Mouse (Mus musculus) lung, postnatal 25 days (tissue): ENCODE measurements at regions not wholly inside any gene's neighbourhood (a gene's known extent, or its start where the extent isn't known, plus 50 kb on each side); places are given as distances from the start of the nearest gene placed in this dataset.

Experiments
- DNase-seq: peaks from one replicate; pipeline ENCODE4 v3.0.0; 2022; ENCODE audit warnings: low spot score

DNA sequence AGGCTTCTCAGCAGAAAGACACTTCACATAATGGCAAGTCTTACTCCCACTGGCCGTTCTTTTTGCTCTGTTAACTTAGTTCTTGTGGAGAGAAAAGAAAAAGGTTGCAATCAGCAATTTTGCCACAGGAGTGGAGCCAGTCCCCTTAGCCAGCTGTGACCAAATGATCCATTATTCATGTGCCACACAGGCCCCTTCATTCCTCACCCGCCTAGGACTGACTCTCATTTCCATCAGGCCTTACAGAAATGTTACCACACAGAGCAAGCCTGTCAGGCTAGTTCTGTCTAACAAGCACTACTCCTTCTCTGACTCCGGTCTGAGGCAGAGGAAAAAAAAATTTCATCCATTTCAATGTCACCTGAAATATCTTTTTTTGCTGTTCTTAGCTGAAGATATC, 1266.2 kb downstream of the Gsdmc2 start:
- no peak for DNase-seq

DNA sequence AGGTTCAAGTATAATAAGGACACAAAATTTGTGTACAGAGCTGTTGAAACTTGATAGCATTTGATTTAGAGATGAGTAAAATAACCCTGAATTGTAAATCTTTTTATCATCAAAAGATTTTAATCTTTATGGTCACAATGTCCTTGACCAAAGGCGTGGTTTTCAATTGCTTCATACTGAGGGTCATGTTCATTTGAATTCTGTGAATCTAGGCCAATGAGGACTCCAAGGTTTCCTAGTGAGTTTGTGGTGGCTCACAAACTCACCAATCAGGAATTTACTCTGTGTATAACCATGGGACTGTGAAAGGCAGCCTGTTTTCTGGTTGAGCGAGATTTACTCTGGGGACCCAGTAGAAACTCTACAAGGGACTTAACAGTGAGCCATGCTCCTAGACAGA, 1269.2 kb downstream of the Gsdmc2 start:
- DNase-seq: no peak

DNA sequence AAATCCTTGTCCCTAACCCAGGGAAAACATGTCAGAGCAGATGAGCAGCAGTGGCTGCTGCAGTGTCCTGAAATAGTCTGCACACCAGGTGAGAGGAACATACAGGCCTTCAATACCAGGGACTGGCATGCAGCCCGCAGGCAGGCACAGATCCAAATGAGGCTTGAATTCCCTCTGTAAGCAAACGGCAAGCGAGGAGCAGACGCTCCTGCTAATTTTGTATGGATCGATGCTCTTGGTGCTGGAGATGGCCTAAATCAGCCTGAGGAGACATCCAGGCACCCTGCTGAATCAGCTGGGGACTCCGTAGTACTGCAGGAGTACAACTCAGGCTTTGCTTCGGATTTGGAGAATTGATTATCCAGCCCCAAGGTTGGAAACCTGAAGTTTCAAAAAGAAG, 1273.2 kb downstream of the Gsdmc2 start:
- DNase-seq: no peak

DNA sequence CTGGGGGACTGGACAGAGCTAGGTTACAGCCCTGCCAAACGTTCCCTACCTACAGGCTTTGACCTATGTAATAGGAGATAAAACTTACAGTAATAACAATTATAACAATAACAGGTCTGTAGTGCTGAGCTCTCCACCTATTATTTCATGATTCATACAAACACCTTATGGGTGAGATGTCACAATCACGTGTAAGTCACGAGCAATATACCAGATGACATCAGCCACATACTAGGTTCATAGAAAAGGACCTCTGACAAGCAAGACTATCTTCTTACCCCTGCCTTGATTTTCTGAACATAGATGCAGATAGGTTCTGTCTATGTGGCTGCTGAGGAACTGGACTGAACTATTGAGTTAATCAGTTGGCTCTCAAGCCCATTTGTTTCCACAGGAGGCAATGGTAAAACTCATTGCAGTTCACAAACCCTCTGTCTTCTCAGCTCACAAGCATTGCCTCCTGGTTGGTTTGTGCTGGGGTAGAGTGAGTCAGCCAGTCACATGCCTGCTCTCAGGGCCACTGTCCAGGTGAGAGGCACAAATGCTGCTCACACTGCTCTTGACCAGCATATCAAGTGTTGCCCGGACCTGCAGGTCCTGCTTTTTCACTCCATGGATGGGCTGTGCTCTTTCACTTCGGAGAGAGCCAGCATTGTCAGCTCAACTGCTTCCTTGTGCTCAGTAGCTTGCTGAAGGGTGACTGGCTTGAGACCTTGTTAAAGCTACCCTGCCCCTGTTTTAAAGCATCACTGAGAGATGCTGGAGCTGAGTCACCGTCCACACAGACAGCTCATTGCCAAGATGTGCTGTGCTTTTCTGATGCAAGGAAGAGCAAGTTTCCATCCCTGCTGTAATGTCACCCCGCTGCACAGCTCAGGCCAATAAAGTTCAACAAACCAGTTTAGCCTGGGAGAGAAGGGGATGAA, 1275.9 kb downstream of the Gsdmc2 start:
- DNase-seq: peak; percentile 10

DNA sequence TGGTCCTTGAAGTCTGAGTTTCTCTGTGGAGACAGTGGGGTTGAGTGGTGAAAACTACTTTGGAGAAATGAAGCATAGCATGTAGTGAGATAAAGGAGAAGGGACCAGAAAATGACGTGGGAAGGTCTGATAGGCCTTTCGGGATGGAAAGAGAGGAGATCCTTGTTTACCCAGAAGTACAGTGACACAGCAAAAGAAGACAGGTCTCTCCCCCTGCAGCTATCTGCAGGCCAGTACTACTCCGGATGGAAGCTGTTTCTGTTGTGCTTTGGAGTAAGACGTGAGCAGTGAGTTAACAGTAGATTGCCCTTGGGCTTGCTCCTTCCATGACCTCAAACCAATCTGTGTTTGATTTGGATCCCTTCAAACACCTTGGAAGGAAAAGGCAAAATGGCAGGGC, 1277.5 kb downstream of the Gsdmc2 start:
- DNase-seq: no peak

DNA sequence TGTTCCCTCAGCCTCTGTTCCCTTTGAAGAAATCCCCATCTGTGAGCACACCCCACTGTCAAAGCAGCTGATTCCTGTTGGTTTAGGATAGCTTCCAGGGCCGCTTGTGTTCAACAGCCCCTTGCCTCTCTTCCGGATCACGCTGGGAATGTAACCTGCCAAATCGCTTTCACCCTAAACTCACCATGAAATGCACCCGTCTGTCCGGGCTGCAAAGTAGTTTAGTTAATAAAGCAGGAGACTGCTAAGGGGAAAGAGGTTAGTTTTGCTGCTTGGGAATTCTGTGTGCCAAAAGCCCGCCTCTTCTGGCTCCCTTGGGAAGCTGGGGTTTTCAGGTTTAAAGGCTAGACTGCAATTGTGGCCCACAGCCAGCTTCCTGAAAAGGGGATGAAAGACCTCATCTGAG, 1278.9 kb downstream of the Gsdmc2 start:
- DNase-seq: no peak

DNA sequence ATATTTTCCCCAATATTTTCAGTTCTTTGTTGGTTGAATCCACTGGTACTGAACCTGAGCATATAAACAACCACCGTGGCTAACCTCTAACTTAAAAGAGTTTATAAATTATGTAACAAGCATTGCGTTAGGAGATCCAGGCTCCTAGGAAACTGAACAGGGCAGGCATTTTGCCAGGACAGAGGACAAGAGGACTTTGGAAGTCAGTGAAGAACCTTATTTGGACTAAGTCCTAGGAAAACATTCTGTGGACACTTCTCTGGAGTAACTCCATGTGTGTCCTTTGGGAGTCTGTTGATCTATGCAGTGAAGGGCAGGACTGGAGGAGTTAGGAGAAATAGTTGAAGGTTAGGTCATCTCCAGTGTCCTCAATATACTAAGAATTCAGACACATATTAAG, 1311.7 kb downstream of the Gsdmc2 start:
- DNase-seq: peak; percentile 7

DNA sequence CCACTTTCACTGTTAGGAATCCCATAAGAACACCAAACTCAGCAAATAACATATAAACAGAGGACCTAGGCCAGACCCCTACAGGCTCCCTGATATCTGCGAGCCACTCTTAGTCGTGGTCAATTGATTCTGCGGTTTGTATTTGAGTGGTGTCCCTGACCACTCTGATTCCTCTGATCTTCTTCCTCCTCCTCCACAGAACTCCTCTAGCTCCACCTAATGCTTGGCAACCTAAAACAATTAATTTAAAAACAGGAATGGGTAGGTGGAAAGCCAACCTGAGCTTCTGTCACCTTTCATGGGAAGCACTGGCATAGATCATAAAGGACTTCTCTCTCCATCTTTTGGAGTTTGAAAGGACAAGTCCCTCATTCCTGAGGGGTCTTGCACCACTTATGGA, 1316.0 kb downstream of the Gsdmc2 start:
- no peak for DNase-seq

DNA sequence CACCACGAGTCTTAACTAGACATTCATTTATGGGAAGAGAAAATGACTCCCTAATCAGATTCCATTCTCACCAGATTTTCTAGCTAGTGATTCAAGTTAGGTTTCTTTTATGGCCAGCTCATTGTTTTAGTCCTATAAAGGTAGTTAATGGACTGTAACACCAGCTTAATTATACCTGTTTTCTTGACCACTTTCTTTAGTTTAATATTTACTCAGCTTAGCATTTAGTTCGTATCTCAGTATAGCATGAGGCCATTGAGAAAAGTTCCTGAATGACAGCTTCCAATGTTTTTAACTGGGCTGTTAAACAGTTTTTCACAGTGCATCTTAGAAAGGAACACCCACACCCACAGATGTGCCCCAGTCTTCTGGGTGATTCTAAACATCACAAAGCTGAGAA, 1320.3 kb downstream of the Gsdmc2 start:
- DNase-seq: no peak

DNA sequence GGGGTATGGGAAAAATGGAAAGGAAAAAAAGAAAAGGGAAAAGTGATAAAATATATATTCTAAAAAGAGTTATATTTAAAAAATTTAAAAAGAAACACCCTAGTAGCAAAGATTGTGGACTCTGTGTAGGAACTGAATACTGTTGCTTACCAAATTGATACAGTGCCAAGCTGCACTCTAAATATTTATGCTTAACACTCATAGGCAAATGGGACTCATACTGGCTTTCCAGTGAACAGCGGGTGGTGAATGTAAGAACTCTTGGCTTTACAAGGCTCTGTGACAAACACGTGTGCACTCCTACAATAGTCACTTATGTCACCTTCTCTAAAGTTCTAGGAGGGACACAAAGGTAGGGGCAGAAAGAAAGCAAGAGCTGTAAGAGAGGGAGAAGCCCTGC, 1320.8 kb downstream of the Gsdmc2 start:
- DNase-seq: no peak

DNA sequence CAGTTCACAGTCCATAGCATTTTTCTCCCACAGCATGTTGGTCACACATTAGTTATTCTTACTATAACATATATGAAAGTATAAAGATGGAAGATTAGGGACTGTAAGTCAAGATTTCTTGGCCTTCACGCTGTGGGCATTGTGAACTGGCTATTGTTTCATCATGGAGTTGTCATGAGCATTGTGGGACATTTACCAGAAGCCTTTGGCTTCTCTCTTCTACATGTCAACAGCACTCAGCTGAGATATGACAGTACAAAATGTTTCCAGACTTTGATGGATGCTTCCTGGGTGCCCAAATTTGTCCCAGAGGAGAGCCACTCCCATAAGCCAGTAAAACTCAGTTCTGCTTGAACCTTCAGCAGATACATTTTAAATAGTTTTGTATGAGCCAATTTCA, 1331.5 kb downstream of the Gsdmc2 start:
- no peak for DNase-seq

DNA sequence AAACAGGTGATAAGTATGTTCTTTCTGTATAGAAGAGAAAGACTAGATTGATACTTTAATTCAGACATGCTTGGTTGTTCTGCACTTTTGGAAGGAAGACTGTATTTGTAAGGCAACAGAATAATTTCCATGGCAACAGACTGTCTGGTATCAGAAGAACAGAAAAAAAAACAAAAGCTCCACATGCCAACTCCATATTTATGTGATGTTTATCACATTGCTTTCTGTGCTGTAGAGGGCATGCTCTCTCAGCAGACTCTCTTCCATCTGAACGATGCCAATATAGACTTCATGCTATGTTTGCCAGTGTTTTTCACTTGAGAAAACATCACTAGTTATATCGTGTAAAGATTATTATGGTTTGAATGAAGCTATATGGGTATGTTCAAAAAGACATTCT, 1333.5 kb downstream of the Gsdmc2 start:
- no peak for DNase-seq

DNA sequence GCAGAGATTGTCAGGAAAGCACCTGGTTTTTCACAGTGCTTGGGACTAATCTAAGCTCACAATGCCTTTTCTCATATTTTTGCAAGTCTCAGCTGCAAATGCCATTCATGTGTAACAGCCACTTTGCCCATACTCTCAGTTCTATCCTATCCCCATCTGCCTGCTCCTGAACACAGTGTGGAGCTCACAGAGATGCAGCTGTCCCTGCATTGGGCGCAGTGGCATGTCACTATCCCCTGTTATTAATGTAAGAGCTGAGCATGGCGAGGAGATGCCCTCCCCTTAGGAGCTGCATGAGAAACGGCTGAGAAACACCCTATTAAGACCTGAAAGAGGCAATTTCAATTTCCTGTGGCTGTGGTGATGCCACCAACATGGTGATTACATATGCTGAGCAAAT, 1341.1 kb downstream of the Gsdmc2 start:
- DNase-seq: no peak

DNA sequence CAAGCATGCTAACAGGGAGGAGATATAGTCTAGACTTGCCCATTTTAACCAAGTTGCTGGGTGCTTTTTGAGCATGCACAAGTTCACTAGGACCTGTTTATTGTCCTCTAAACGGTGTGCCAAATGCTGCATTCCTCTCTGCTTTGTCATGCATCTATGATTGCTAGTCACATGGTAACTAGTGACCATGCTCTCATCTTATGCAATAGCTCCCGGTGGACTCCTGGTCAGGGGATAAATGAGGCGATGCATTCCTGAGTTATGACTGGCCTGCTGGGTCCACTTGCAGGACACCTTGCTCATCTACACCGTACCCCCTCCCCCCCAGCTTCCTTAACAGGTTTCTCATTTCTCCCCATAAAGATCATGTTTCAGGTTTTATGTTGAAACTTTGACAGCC, 1344.0 kb downstream of the Gsdmc2 start:
- DNase-seq: peak; percentile 44

DNA sequence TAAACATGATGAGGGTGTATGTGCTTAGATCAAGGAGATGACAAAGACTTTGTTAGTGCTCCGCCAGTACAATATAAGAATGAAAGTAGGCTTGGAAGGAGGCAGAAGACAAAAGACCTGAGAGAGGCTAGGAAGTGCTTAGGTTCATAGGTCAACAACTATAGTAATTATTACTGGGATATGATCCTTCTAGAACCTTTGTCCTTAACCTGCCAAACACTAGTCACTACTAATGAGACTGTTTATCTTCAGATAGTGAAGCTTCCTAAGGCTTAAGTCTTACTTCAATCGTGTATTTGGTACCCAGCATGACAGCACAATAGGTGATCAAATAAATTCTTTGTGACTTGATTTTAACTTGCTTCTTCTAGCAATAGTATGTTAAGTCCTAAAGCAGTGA, 1344.5 kb downstream of the Gsdmc2 start:
- no peak for DNase-seq

DNA sequence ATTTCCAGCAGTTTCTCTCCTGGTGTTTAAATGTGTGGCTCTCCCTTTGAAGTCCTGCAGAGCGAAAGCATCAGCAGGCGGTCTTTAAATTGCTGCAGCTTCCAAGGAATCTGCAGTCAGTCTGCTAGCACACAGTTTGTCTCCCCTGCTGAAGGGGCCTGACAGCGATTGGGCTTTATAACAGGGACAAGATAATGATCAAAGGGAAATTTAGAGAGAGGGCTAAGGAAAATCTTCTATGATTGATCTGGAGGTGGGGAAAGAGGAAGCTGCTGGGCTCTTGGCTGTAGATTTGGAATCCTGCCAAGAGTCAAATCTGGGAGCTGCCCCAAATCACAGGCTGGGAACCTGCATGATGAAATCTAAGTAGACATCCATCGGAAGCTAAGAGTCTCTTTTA, 1348.8 kb downstream of the Gsdmc2 start:
- no peak for DNase-seq

DNA sequence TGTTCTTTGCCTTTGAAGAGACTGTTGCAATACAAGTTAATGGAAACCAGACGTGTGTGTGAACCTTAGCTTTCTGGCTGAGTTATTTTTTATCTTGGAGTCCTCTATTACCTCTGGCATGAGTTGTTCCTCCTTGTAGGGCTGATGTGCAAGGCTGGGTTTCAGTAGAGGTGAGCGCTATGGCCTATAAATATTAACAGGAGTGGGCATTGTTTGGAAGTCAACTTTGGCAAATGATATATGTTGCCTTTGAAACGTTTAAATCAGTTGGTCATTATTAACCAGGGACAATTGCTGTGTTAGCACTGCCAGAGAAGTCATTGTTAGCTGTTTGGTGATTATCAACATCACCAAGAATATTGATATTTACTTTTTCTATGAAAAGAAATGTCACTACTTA, 1352.6 kb downstream of the Gsdmc2 start:
- DNase-seq: no peak

DNA sequence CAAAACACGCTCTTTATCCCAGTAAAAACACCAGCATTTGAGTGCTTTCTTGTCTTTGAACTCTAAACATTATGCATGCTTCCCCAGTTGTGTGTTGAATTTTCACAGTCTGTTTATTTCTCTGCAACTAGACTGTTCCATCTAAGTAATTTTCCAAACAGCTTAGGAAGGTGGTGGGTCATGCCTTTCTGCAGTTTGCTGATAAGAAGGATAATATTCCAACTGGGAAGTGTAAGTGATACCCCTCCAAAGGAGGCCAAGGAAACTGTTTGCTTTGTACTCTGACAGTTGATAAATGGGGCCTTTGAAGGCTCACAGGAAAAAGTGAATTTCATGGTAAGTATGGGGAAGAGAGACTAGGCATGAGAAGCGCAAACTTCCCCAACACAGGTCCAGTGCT, 1354.4 kb downstream of the Gsdmc2 start:
- no peak for DNase-seq

DNA sequence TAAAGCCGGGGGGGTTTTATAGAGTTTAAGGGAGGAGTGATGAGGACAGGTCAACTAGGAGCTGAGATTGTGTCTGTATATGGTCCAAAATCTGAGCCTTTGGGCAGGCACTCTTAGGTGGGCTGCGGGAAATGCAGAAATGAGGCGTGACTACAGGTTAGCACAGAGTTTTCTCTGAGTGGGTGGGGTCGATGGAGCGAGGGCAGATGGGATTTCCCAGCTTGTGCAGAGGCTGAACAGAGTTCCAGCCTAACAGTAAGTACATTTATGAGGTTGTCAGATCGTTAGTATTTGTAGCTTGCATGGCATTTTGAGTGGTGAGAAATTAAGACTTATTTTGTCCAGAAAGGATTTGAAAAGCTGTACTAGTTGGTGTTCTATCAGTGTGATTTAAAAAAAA, 1358.4 kb downstream of the Gsdmc2 start:
- no peak for DNase-seq

DNA sequence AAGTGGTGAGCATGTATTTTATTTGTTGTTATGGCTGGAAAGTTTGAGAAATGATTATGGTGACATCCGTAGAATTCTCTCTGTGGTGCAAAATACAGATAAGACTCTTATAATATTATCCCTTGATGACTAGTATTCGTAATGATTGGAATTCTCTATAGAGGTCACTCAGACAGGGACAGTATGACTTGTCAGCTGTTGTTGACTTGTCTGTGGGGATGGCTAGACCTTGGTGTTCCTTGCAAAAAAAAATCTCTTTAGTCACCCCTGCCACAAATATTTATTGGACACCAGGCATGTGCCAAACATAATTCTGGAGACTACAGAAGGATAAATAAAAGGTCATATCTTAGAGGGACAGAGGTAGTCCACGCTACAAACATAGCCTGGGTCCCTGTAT, 1360.6 kb downstream of the Gsdmc2 start:
- no peak for DNase-seq

DNA sequence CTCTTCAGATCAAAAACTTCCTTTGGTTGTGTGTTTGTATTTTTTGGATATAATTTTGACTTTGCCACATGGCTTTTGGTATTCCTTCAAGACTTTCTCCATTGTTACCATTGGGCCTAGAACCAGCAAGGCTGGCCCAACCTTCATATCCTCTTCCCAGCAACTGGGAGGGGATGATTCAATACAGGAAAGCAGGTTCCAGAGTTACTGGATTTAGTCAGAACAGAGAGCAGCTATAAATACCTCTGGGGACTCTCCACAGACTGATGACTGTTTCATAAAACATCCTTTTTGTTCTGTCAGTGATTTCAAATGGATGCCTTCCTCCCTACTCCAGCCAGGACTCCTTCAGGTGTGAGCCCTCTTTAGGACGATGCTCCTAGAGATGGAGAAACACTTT, 1361.4 kb downstream of the Gsdmc2 start:
- DNase-seq: no peak

DNA sequence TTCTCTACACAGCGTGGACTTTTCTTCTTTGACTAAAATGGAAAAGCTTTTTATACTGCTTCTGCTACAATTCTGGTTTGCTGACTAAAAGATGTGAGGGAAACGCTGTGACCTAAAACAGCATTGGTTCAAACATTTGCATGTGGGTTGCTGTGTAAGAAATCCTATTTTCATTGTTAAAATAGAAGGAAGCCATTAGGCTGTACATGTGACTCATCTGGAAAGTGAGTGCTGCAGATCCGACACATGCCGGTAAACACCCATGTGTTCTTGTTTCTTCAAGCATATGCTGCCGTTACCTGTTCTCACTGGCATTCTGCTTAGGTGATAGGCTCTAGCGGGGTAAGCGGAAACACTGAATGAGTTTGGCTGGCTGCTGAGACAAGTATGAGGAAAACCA, 1362.6 kb downstream of the Gsdmc2 start:
- no peak for DNase-seq

DNA sequence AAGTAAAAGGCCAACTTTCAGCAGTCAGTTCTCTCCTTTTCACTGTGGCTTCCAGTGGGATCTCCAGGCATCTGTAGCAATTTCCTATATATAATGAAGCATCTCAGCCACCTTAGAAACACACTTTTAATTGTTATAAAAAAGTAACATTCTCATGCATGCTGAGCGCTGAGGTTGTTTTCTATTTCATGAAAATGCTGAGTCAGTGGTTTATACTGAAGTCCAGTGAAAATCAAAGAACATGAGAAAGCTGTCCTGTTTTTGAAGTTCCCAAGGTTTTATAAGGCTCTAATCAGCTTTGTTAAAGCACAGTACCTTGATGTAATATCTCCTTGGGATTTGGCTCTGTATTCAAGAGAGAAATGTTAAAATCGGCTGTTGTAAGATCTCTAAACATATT, 1367.2 kb downstream of the Gsdmc2 start:
- DNase-seq: no peak

DNA sequence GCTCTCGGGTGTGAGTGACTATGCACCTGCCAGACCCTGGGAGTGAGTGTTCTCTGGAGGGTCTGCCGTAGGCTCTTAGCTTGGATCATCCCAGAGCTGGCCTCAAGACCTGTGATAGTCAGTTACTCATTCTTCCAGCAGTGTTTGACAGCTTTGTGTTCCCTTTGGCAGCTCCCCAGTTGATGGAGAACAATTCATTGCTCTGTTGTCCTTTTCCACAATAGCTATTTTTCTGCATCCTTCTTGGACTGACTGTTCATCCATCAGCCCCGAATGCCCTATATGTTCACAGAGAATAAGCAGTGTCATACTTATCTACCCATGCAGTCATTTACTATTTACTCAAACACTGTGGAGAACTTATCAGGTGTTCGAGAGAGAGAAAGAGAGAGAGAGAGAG, 1368.5 kb downstream of the Gsdmc2 start:
- DNase-seq: no peak
